In the genomic region with DNA sequence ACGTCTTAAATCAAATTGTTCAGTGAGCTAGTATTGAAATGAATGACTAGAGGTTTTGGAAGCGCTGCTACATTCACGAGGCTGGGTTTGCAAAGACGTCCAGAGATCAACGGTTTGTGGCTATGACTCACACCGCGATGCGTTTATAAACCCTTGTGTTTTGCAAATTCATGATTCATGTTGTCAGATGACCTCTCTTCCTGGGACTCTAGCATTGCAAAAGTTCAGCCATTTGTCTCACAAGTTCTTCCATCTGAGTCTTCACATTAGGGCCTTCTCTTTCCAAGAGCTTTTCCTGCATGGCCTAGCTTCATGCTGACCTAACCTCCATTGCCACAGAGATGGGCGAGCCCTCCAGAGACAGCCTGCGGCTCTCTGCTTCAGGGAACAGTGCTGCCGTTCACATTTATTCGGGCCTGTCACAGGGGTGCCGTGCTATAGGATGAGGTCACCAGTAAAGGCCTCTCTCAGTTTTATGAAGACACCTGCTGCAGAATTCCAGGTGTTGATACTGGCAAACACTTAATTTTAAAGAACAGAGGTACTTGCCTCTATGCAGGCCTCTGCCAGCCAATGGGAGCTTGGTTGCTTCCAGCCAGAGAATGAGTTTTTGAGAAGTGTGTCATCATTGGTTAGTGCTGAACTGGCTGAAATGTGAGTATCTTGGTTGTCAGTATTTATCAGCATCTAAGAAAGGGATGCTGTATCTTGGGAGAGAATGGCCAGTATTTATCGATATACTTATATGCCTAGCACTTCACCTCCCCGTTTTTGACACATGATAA, we compare ENCODE assay signal across 9 mouse cellular contexts.
DNase-seq lines count a peak whose midpoint lies in the region.
"Had no signal": no experiment of that assay in that cellular context is flagged by ENCODE, and none has a peak within 500 bp of the region (broad histone marks: within the 10 kb centered on the region; RNA-seq: fewer than 3 reads in every experiment).

No protein-coding gene starts in this region.

- peak; percentile 72 for DNase-seq in adrenal gland, adult 8-10 months
- no peak for DNase-seq in adrenal gland, postnatal 10 days
- peak; percentile 33 for DNase-seq in urinary bladder, postnatal 14 days (ENCODE audit: low spot score)
- DNase-seq in urinary bladder, postnatal 10 days (ENCODE audit: low spot score), result no peak
- peak; percentile 86 for DNase-seq in fibroblast of lung, adult 2 months (ENCODE audit: low read depth)
- DNase-seq in layer of hippocampus, postnatal 14 days (ENCODE audit: low spot score in 2 of 2), result no peak
- DNase-seq in cerebellum, adult 8-10 months, result no peak
- no peak for DNase-seq in urinary bladder, adult 18-20 months (ENCODE audit: low spot score in 2 of 2)
- DNase-seq: cerebellum, postnatal 10 days had no signal

Comparison
In these comparisons a context has a peak if more than half of its experiments do, and no peak if none do; other contexts are left out.
1. DNase-seq: peak in adrenal gland, adult 8-10 months (single experiment), urinary bladder, postnatal 14 days (single experiment) and fibroblast of lung, adult 2 months (single experiment); none in adrenal gland, postnatal 10 days (single experiment), urinary bladder, postnatal 10 days (single experiment), layer of hippocampus, postnatal 14 days (0 of 2), cerebellum, adult 8-10 months (single experiment) and urinary bladder, adult 18-20 months (0 of 2).